Mouse (Mus musculus): ENCODE data around the gene Chchd10. TPM values are rescaled to one million over a fixed set of nuclear protein-coding genes. Genes with fewer than 3 reads are reported as not detected.

The Chchd10 gene
- polyA plus RNA-seq, 1 experiment: 609 TPM

- TF ChIP-seq POLR2A (IDR thresholded peaks at IDR 0.05; ENCODE audit: borderline replicate concordance, insufficient read depth, low read length) (no peak), CTCF (IDR thresholded peaks at IDR 0.05; ENCODE audit: borderline replicate concordance, insufficient read depth, low read depth, low read length) (no peak)
- no peak for DNase-seq
- 54% methylated on average over 9 of the region's 9 CpGs for WGBS
Measured at GRCm38 (mm10) chr10:75939481-75940234, 6.7 kb downstream of the Chchd10 start.

GRCm38 (mm10) chr10:75940520-75940919, 7.6 kb downstream of the Chchd10 start, which contains the start of gene Gm867:
Gene Gm867, minus strand, starts transcription at chr10:75940672.
- Histone ChIP-seq H3K27ac (ENCODE audit: insufficient read depth, low read length) (no peak within 1 kb of the TSS), H3K27me3 (ENCODE audit: control insufficient read depth, insufficient read depth, low read length) (no peaks in the 10 kb centered on the region), H3K4me1 (ENCODE audit: control insufficient read depth, insufficient read depth, low read length) (peaks cover 12% of the 10 kb centered on the region), H3K4me3 (replicated peaks; ENCODE audit: insufficient read depth, low read depth, low read length) (no peak within 1 kb of the TSS)
- DNase-seq: no peak
- TF ChIP-seq POLR2A (IDR thresholded peaks at IDR 0.05; ENCODE audit: borderline replicate concordance, insufficient read depth, low read length) (no peak), CTCF (IDR thresholded peaks at IDR 0.05; ENCODE audit: borderline replicate concordance, insufficient read depth, low read depth, low read length) (no peak)
- whole genome bisulfite sequencing: 73% methylated on average over 5 of the region's 5 CpGs

More at GRCm38 (mm10) chr10:75939481-75940234, 6.7 kb downstream of the Chchd10 start:
- peaks cover 12% of the 10 kb centered on the region for H3K4me1 ChIP-seq (ENCODE audit: control insufficient read depth, insufficient read depth, low read length)
- no peak overlapping the region for H3K27ac ChIP-seq (ENCODE audit: insufficient read depth, low read length)
- H3K4me3 ChIP-seq (replicated peaks; ENCODE audit: insufficient read depth, low read depth, low read length): no peak overlapping the region
- H3K27me3 ChIP-seq (ENCODE audit: control insufficient read depth, insufficient read depth, low read length): no peaks in the 10 kb centered on the region

- Histone ChIP-seq H3K4me3 (replicated peaks; ENCODE audit: insufficient read depth, low read depth, low read length) (no peak overlapping the region), H3K27ac (ENCODE audit: insufficient read depth, low read length) (no peak overlapping the region), H3K27me3 (ENCODE audit: control insufficient read depth, insufficient read depth, low read length) (no peaks in the 10 kb centered on the region), H3K4me1 (ENCODE audit: control insufficient read depth, insufficient read depth, low read length) (peaks cover 12% of the 10 kb centered on the region)
- 72% methylated on average over 9 of the region's 9 CpGs for WGBS
- no peak for TF ChIP-seq CTCF (IDR thresholded peaks at IDR 0.05; ENCODE audit: borderline replicate concordance, insufficient read depth, low read depth, low read length)
- TF ChIP-seq POLR2A (IDR thresholded peaks at IDR 0.05; ENCODE audit: borderline replicate concordance, insufficient read depth, low read length): no peak
- DNase-seq: no peak
Measured at GRCm38 (mm10) chr10:75941042-75941824, 8.3 kb downstream of the Chchd10 start.

GRCm38 (mm10) chr10:75942736-75943477, 10.0 kb downstream of the Chchd10 start, which contains the start of gene Vpreb3:
Gene Vpreb3, plus strand, starts transcription at chr10:75943057.
- DNase-seq: no peak
- TF ChIP-seq POLR2A (IDR thresholded peaks at IDR 0.05; ENCODE audit: borderline replicate concordance, insufficient read depth, low read length): no peak
- TF ChIP-seq CTCF (IDR thresholded peaks at IDR 0.05; ENCODE audit: borderline replicate concordance, insufficient read depth, low read depth, low read length): no peak
- 85% methylated on average over 15 of the region's 15 CpGs for WGBS
- Histone ChIP-seq H3K27ac (ENCODE audit: insufficient read depth, low read length) (no peak within 1 kb of the TSS), H3K4me3 (replicated peaks; ENCODE audit: insufficient read depth, low read depth, low read length) (no peak within 1 kb of the TSS), H3K4me1 (ENCODE audit: control insufficient read depth, insufficient read depth, low read length) (0 out of 2 replicates have a peak, but pooled peaks cover 4% of the 10 kb centered on the region), H3K27me3 (ENCODE audit: control insufficient read depth, insufficient read depth, low read length) (no peaks in the 10 kb centered on the region)

- WGBS: 29% methylated on average over 11 of the region's 11 CpGs
- TF ChIP-seq CTCF (IDR thresholded peaks at IDR 0.05; ENCODE audit: borderline replicate concordance, insufficient read depth, low read depth, low read length) (no peak), POLR2A (IDR thresholded peaks at IDR 0.05; ENCODE audit: borderline replicate concordance, insufficient read depth, low read length) (no peak)
- DNase-seq: no peak
- Histone ChIP-seq H3K4me1 (ENCODE audit: control insufficient read depth, insufficient read depth, low read length) (no peaks in the 10 kb centered on the region), H3K4me3 (replicated peaks; ENCODE audit: insufficient read depth, low read depth, low read length) (no peak overlapping the region), H3K27ac (ENCODE audit: insufficient read depth, low read length) (no peak overlapping the region), H3K27me3 (ENCODE audit: control insufficient read depth, insufficient read depth, low read length) (no peaks in the 10 kb centered on the region)
Measured at GRCm38 (mm10) chr10:75944066-75944772, 11.3 kb downstream of the Chchd10 start.

GRCm38 (mm10) chr10:75945213-75945612, 12.3 kb downstream of the Chchd10 start:
- no peak for DNase-seq
- TF ChIP-seq POLR2A (IDR thresholded peaks at IDR 0.05; ENCODE audit: borderline replicate concordance, insufficient read depth, low read length): no peak
- TF ChIP-seq CTCF (IDR thresholded peaks at IDR 0.05; ENCODE audit: borderline replicate concordance, insufficient read depth, low read depth, low read length): no peak
- WGBS: 94% methylated on average over 7 of the region's 7 CpGs
- Histone ChIP-seq H3K27ac (ENCODE audit: insufficient read depth, low read length) (no peak overlapping the region), H3K4me1 (ENCODE audit: control insufficient read depth, insufficient read depth, low read length) (no peaks in the 10 kb centered on the region), H3K4me3 (replicated peaks; ENCODE audit: insufficient read depth, low read depth, low read length) (no peak overlapping the region), H3K27me3 (ENCODE audit: control insufficient read depth, insufficient read depth, low read length) (no peaks in the 10 kb centered on the region)

GRCm38 (mm10) chr10:75945896-75946295, 13.0 kb downstream of the Chchd10 start:
- Histone ChIP-seq H3K27me3 (ENCODE audit: control insufficient read depth, insufficient read depth, low read length) (no peaks in the 10 kb centered on the region), H3K4me1 (ENCODE audit: control insufficient read depth, insufficient read depth, low read length) (no peaks in the 10 kb centered on the region), H3K27ac (ENCODE audit: insufficient read depth, low read length) (no peak overlapping the region), H3K4me3 (replicated peaks; ENCODE audit: insufficient read depth, low read depth, low read length) (no peak overlapping the region)
- DNase-seq: no peak
- TF ChIP-seq CTCF (IDR thresholded peaks at IDR 0.05; ENCODE audit: borderline replicate concordance, insufficient read depth, low read depth, low read length): no peak
- TF ChIP-seq POLR2A (IDR thresholded peaks at IDR 0.05; ENCODE audit: borderline replicate concordance, insufficient read depth, low read length): no peak
- WGBS: 92% methylated on average over 7 of the region's 7 CpGs

Measured in cerebellum, adult 2 months (tissue).